Mouse (Mus musculus) testis, adult 2 months (tissue): ENCODE results near the gene Fdps. TPM values are rescaled to one million over a fixed set of nuclear protein-coding genes. Genes with fewer than 3 reads are reported as not detected.
A peak's percentile ranks its signal among the peaks of the same experiment; 100 is the strongest.

Experiments used
- H3K27ac ChIP-seq: fragments of 200-500 bp; 2 replicates; pipeline ENCODE4 v1.5.1; 2012; ENCODE audit warnings: low read depth, low read length; ENCODE audit not compliant: control insufficient read depth, insufficient read depth
- H3K27me3 ChIP-seq: fragments of 200-500 bp; 2 replicates; pipeline ENCODE4 v1.6.1; 2012; ENCODE audit warnings: mild to moderate bottlenecking, low read length, moderate library complexity; ENCODE audit not compliant: control insufficient read depth, insufficient read depth
- H3K36me3 ChIP-seq: fragments of 200-500 bp; 2 replicates; pipeline ENCODE4 v1.6.1; 2012; ENCODE audit warnings: mild to moderate bottlenecking, low read length; ENCODE audit not compliant: control insufficient read depth, insufficient read depth
- H3K4me1 ChIP-seq: fragments of 200-500 bp; 2 replicates; pipeline ENCODE4 v1.6.1; 2012; ENCODE audit warnings: low read length; ENCODE audit not compliant: control insufficient read depth, insufficient read depth
- H3K4me3 ChIP-seq: fragments of 200-500 bp; 2 replicates; pipeline ENCODE4 v1.5.1; 2012; ENCODE audit warnings: low read depth, mild to moderate bottlenecking, low read length, moderate library complexity, mixed read lengths; ENCODE audit not compliant: control insufficient read depth
- CTCF ChIP-seq: fragments of 200-500 bp; IDR thresholded peaks from 2 replicates; pipeline ENCODE4 v1.5.1; 2012; ENCODE audit warnings: low read depth, mild to moderate bottlenecking, inconsistent platforms, low read length, moderate library complexity; ENCODE audit not compliant: control insufficient read depth, insufficient read depth, insufficient replicate concordance
- POLR2A ChIP-seq: fragments of 200-500 bp; IDR thresholded peaks from 2 replicates; pipeline ENCODE4 v1.6.1; 2012; ENCODE audit warnings: low read depth, mild to moderate bottlenecking, inconsistent platforms, low read length, moderate library complexity; ENCODE audit not compliant: control insufficient read depth
- polyA plus RNA-seq: library from polyadenylated mRNA; depleted of rRNA; stranded (reverse); fragments of >200 nt; gene quantifications from 2 replicates; pipeline ENCODE4 v1.2.3, GENCODE M21; 2012

The Fdps gene
- polyA plus RNA-seq, 1 experiment, result 109 TPM

GRCm38 (mm10) chr3:89135958-89136357, 34.2 kb upstream of the Fdps start, which contains the start of gene Pklr:
Gene Pklr (plus strand): TSS chr3:89136142.
- peaks cover 8% of the 10 kb centered on the region for H3K4me1 ChIP-seq
- TF ChIP-seq CTCF, result no peak
- TF ChIP-seq POLR2A, result no peak
- no peak within 1 kb of the TSS for H3K27ac ChIP-seq
- H3K4me3 ChIP-seq, result no peak within 1 kb of the TSS
- no peaks in the 10 kb centered on the region for H3K36me3 ChIP-seq
- H3K27me3 ChIP-seq, result no peaks in the 10 kb centered on the region

- H3K4me1 ChIP-seq, result peaks cover 8% of the 10 kb centered on the region
- no peak overlapping the region for H3K4me3 ChIP-seq
- no peaks in the 10 kb centered on the region for H3K36me3 ChIP-seq
- no peaks in the 10 kb centered on the region for H3K27me3 ChIP-seq
- TF ChIP-seq CTCF (no peak), POLR2A (no peak)
- H3K27ac ChIP-seq, result no peak overlapping the region
Measured at GRCm38 (mm10) chr3:89133752-89134151, 32.0 kb upstream of the Fdps start.

DNA sequence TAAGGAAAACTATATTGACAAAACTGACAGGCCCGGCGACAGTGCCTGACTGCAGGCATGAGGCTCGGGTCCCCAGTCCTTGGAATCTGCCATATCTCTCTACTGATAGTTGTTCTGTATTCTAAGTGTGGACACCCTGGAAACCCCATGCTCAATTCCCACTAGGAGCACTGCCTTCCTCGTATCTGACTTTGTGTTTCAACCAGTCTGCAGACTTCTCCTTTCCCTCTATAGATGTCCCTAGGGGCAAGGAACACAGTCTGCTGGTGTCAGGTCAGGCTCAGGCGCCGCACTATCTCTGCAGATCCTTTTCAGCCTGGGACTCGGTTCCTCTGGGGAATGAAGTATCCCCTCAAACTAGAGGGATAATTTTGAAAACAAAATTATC, 31.3 kb upstream of the Fdps start:
- Histone ChIP-seq H3K4me3 (no peak overlapping the region), H3K36me3 (no peaks in the 10 kb centered on the region), H3K4me1 (peaks cover 8% of the 10 kb centered on the region), H3K27me3 (no peaks in the 10 kb centered on the region), H3K27ac (no peak overlapping the region)
- TF ChIP-seq CTCF (no peak), POLR2A (no peak)

DNA sequence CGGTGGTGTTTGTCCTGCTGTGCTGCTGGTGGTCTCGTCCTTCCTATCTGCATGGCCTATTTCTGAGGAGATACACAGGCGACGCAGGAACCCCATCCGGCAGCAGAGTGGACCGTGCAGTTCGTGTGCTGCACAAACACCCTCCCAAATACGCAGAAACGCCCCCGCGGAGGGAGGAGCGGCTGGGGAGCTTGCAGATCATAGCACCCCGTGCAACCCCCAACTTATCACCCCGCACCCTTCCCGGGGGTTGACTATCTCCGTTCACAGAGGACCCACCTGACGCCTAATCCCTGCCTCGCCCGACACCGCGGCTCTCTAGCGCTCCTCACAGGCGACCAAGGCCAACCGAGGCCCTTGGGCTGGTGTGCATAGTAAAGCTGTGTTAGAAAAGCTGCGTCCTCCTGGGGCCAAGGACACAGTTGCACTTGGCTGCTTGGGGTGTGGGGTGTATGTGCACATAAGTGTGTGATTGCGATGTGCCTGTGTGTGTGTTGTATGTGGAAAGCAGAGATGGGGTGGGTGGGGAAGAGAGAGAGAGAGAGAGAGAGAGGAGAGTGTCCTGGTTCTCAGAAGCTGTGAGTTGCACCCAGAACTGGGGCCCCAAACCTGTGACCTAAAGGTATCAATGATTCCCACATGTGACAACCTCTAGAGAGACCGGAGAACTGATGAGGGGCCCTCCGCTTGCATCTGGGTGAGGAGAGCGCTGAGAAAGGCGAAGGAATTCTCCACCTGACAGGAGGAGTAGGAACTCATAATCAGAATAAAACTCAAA, 30.7 kb upstream of the Fdps start:
- Histone ChIP-seq H3K27ac (no peak overlapping the region), H3K4me3 (no peak overlapping the region; the same call in 1 of the 2 replicates), H3K27me3 (no peaks in the 10 kb centered on the region), H3K36me3 (no peaks in the 10 kb centered on the region), H3K4me1 (peaks cover 8% of the 10 kb centered on the region)
- TF ChIP-seq CTCF (0 out of 2 replicates have a peak, but pooled peaks have one; percentile 8), POLR2A (no peak)

DNA sequence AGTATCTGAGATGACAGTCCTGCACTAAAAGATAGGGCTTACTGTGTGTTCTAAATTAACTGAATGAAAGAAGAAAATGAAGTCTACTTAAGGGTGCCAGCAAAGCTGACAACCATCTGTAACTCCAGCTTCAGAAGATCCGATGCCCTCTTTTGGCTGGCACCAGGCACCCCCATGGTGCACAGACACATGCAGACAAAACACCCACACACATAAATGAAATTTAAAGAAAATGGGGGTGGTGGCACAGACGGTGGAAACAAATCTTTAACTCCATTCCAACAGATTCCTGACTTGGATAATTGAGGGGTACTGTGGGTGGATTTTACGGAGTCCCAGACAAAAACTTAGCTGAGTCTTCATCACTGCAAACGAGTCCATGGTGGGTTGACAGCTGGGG, 30.1 kb upstream of the Fdps start:
- no peak overlapping the region for H3K27ac ChIP-seq
- H3K27me3 ChIP-seq, result no peaks in the 10 kb centered on the region
- H3K4me1 ChIP-seq, result peaks cover 5% of the 10 kb centered on the region
- H3K4me3 ChIP-seq, result no peak overlapping the region
- no peaks in the 10 kb centered on the region for H3K36me3 ChIP-seq
- TF ChIP-seq POLR2A, result no peak
- TF ChIP-seq CTCF, result no peak

- peaks cover 5% of the 10 kb centered on the region for H3K4me1 ChIP-seq
- H3K36me3 ChIP-seq, result no peaks in the 10 kb centered on the region
- H3K27me3 ChIP-seq, result no peaks in the 10 kb centered on the region
- H3K4me3 ChIP-seq, result no peak overlapping the region
- TF ChIP-seq POLR2A, result no peak
- TF ChIP-seq CTCF, result no peak
- no peak overlapping the region for H3K27ac ChIP-seq
Measured at GRCm38 (mm10) chr3:89129908-89130307, 28.1 kb upstream of the Fdps start.

- Histone ChIP-seq H3K27ac (no peak overlapping the region), H3K27me3 (no peaks in the 10 kb centered on the region), H3K36me3 (no peaks in the 10 kb centered on the region), H3K4me1 (no peaks in the 10 kb centered on the region), H3K4me3 (no peak overlapping the region)
- TF ChIP-seq CTCF, result no peak
- no peak for TF ChIP-seq POLR2A
Measured at GRCm38 (mm10) chr3:89125981-89126380, 24.2 kb upstream of the Fdps start.

DNA sequence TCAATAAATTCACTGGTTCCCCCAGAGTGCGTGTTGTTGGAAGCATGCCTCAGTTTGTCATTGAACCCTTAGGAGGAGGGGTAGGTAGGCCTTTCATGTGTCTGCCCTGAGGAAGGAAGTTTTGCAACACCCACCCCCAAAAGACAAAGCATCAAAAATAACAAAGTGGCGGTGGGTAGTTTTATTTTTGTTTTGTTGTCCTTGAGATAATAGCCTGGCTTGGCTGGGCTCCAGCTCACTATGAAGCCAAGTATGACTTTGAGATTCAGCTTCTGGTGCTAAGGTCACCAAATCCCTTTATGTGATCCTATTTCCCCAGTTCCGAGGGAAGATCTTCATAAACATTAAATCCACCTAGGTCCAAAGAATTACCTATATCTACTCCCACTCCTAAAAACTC, 22.5 kb upstream of the Fdps start:
- Histone ChIP-seq H3K36me3 (no peaks in the 10 kb centered on the region), H3K4me3 (no peak overlapping the region), H3K27ac (no peak overlapping the region; the same call in 1 of the 2 replicates), H3K27me3 (no peaks in the 10 kb centered on the region), H3K4me1 (no peaks in the 10 kb centered on the region)
- TF ChIP-seq POLR2A, result no peak
- no peak for TF ChIP-seq CTCF
